Mouse (Mus musculus): ENCODE data around the gene Vmn2r14.
"Not testable (repeated sequence)": the region's sequence is repeated elsewhere in the genome, so short reads cannot be mapped to it uniquely, and the experiment has no call there.

The Vmn2r14 gene

DNA sequence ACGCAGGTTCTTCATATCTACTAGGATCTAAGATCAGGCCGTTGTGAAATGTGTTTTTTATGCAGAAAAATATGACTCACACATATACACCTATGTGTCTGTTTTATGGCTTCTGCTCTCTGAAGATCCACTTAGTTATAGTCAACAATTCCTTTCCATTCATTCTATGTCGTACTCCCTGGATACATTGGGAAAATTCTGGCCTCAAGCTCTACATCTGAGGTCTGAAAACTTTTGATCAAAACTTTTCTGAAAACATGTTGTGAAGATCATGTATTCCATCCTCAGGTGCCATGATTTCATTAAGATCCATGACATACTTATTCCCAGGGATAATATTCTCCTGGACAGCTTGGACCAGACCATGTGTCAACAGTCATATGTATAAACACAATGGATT, at the start of gene Vmn2r14:
Gene Vmn2r14, minus strand, starts transcription at position 101 of the 400 bp plus-strand sequence.
- in situ Hi-C loops (cut with MboI, MseI) = no loop called here

DNA sequence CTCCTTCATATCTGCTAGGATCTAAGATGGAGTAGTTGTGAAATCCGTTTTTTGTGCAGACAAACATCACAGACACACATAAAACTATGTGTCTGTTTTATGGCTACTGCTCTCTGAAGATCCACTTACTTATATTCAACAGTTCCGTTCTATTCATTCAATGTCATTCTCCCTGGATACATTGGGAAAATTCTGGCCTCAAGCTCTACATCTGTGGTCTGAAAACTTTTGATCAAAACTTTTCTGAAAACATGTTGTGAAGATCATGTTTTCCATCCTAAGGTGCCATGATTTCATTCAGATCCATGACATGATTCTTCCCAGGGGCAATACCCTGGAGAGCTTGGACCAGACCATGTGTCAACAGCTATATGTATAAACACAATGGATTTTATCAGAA, 32.4 kb downstream of the Vmn2r14 start, which contains the start of gene Vmn2r13:
Gene Vmn2r13, minus strand, starts transcription at position 101 of the 400 bp plus-strand sequence.
- in situ Hi-C loops (cut with MboI, MseI) = not testable (repeated sequence)

DNA sequence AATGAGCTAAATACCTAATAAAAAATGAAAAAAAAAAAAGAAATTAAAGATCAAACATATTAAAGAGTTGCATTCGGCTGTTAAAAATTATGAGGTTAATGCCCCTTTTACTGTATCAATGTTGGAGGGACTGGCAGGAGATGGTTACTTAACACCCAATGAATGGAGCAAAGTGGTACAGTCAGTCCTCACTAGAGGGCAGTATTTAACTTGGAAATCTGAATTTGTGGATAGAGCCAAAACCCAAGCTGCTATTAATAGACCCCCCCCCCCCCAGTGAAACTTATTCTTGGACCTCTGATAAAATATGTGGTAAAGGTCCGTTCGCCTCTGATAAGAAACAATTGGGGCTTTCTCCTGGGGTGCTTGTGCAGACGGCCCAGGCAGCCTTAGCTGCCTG, 57.7 kb downstream of the Vmn2r14 start:
- in situ Hi-C loops (cut with MboI, MseI) = not testable (repeated sequence)

Data from T-helper 1 cell (primary cell).